Mouse (Mus musculus): ENCODE measurements at regions not wholly inside any gene's neighbourhood (a gene's known extent, or its start where the extent isn't known, plus 50 kb on each side); places are given as distances from the start of the nearest gene placed in this dataset.

- TF ChIP-seq CTCF (conservative IDR thresholded peaks at IDR 0.05; ENCODE audit: low read length) (no peak), POU5F1 (IDR thresholded peaks at IDR 0.05; ENCODE audit: borderline replicate concordance, low read length) (no peak)
Observed at GRCm38 (mm10) chr3:61294855-61295254, 66.6 kb upstream of the Rap2b start.

All from E14TG2a.4 (cell line).